Mouse (Mus musculus) adrenal gland, postnatal 10 days (tissue): ENCODE results near the gene Nln. TPM values are rescaled to one million over a fixed set of nuclear protein-coding genes. Genes with fewer than 3 reads are reported as not detected.

Experiments
- DNase-seq: peaks from one replicate; pipeline ENCODE4 v3.0.0; 2021; ENCODE audit warnings: mixed read lengths
- total RNA-seq, 2 experiments: library from RNA; stranded (reverse); gene quantifications; 2 replicates each; pipeline ENCODE4 v1.2.3; 2021

Gene Nln
- total RNA-seq, 2 experiments from 2014 or later, result 27.2 to 28.4 TPM

DNA sequence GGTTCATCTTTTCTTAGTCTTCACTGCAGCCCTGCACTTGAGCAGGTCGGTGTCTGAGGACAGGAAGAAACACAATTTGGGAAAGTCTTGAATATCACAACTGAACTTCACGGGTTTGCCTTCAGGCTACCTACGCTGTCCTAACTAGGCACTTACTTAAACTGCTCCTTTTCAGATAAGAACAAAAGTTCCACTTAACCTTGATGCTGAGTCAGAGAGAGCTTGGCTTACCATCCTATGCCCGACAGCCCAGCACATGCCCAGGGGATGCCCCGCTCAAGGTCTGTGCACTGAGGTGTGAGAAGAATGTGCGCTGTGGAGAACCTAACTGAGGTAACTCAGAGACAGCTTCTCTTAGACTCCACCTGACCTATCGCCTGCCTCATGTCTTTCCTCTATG lies 67.9 kb downstream of the Nln start:
- no peak for DNase-seq

DNA sequence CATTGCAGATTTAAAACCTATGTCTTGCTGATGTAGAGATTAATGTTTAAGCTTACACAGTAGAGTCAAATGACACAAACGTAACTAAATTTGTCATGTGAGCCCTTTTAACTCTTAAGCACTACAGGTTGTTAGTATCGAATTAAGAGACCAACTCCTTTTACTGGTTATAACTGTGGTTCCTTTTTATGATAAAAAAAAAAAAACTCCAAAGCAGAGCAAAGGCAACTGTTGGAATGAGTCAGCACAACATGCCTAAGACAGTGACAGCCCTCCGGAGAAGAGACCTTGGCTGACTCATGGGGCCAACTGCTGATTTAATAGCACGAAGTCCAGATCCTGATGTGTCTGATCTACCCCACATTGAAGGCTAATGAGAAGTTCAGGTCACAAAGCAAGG lies 68.5 kb downstream of the Nln start:
- DNase-seq, result peak; percentile 56

- DNase-seq, result no peak
These were observed 69.6 kb downstream of the Nln start for GRCm38 (mm10) chr13:104039861-104040260.

DNA sequence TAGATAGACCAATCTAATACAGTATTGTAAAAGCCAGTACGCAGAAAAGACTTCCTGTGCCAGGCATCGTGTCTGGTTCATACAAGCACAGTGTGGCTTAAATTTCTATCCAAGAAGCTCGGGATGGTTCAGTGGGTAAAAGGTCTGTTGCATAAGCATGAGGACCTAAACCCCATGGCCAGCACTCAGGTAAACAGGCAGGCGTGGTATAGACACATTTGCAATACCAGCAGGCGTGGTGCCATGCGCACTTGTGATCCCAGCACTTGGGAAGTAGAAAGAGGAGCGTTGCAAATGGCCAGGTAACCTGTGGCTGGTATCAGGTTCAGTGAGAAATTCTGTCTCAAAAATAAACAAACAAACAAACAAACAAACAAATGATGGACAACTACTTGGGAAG lies 70.5 kb downstream of the Nln start:
- DNase-seq, result no peak

GRCm38 (mm10) chr13:104038358-104038757 lies 71.1 kb downstream of the Nln start:
- DNase-seq, result no peak

- no peak for DNase-seq
These were observed 71.7 kb downstream of the Nln start for GRCm38 (mm10) chr13:104037531-104038290.

DNA sequence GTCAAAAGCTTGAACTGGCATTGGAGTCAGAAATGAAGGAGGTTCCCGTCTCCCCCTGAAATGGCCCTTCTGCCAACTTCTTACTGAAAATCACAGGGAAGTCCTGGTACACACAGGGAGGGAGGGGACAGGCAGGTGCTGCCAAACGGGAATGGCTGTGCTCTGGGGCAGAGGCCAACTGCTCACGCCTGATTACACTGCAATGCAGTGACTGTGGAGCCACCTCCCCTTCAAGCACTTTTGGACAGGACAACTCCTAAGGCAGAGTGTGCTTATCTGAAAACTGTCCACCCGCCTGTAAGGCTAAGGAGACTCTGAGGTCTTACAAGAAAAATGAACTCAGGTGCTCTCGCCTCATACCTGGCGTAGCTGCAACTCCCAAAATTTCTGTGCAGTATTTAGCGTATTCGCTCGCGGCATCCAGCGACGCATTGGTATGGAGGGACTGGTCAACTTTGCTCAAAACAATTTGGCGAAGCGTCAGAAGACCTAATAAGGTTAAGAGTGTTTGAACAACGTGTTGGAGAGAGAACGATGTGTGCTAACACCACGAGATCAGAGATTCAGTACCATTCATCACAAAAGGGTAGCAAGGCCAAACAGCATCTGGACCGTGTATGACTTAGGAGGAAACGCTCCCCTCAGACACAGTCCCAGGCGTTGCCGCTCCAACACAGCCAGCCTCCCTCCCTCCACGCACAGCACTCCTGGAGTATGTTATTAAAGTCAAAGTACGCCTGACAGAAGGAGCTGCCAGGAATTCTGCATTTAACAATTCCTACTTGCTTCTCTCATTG lies 72.7 kb downstream of the Nln start:
- DNase-seq, result peak; percentile 57

DNA sequence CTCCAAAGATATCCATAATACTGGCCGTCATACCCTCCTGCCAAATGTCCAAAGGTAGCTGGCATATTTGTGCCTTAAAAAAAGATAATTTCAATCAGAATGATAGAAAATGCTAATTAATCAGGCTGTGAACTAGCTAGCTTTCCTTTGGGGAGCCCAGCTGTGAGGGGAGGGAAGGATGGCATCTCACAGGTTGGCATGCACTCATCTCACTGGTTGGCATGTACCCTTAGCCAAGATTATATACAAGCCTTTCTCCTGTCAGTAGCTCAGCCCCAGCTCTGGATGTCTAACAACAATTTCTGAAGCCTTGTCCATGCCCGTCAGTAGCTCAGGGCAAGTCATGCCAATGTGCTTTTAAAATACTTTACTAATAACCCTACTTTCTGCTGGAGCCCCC lies 73.8 kb downstream of the Nln start:
- no peak for DNase-seq

DNA sequence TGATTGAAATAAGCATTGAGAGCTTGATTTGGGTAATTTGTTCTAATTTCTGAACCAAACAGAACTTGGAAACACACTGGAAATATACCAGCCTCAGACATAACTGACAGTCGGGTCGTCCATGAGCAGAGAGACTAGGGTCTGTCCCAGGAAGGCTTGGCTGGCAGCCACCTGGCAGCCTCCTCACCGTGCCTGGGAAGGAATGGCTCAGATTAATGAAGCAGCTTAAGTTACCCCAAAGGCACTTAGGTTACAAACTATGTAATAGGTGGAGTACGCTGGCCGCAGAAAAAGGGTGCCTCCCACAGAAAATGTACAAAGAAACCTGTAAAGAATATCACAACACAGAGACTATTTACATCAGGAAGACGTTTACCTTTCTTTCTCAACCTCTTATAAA lies 74.6 kb downstream of the Nln start:
- DNase-seq, result no peak

DNA sequence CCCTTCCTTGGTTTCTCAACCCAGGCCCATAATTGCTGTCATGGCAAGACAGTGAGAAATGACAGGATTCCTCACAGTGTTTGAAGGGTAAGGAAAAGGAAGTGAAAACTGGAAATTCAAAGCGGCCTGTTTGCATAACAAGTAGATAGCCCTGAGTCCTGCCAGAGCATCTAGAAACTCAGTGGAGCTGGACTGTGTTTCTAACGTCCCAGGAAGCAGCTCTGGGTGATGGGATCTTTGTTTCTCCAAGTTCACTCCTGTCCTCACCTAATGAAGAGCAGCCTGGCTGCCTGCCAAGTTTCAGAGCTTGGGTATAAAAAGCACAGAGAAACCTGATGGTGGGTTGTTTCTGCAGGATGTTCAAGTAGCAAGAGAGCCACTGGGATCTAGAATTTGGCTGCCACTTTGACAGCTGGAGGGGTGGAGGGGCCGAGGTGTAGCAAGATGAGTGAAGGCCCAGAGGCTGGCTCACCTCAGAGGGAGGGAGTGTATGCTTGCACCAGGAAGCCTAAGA lies 76.7 kb downstream of the Nln start:
- DNase-seq, result no peak

DNA sequence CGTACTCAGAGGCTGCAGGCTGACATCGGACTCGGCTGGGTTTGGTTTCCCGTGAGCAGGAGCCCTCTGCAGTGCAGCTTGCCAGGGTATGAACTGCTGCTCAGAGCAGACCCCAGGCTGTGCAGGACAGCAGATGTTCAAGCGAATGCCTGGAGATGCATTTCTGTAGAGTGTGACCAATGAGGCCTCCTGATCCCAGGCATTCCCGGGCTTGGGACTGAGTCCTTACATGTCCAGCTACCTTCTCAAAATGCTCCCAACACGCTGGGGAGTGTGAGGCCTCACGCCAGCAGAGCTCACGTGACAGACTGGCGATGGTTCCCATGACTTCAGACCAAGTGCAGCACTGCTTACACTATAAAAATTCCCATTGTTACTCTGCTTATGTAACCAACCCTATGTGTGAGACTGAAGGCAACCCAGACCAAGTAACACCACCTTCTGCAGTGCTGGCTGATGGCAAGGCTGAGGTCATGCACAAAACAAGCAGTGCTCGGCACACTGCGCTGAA lies 77.5 kb downstream of the Nln start:
- DNase-seq, result peak; percentile 56

- no peak for DNase-seq
These were observed 78.5 kb downstream of the Nln start for GRCm38 (mm10) chr13:104030956-104031355.

GRCm38 (mm10) chr13:104029511-104029910 lies 79.9 kb downstream of the Nln start:
- no peak for DNase-seq

- DNase-seq, result no peak
These were observed 80.3 kb downstream of the Nln start for GRCm38 (mm10) chr13:104029089-104029488.

- no peak for DNase-seq
These were observed 82.9 kb downstream of the Nln start for GRCm38 (mm10) chr13:104026525-104026924.

DNA sequence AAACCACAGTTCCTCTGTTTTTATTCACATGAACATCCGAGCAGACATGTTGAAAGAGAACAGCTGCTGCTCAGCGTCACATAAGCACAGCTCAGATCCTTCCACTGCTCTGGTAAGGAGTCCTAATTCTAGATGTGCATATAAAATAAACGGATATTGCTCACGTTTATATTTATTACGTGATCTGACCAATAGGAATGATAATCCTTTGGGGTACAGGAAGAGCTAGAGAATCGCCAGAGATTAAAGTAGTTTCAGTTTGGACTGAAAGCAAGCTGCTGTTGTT lies 83.8 kb downstream of the Nln start:
- DNase-seq, result no peak

DNA sequence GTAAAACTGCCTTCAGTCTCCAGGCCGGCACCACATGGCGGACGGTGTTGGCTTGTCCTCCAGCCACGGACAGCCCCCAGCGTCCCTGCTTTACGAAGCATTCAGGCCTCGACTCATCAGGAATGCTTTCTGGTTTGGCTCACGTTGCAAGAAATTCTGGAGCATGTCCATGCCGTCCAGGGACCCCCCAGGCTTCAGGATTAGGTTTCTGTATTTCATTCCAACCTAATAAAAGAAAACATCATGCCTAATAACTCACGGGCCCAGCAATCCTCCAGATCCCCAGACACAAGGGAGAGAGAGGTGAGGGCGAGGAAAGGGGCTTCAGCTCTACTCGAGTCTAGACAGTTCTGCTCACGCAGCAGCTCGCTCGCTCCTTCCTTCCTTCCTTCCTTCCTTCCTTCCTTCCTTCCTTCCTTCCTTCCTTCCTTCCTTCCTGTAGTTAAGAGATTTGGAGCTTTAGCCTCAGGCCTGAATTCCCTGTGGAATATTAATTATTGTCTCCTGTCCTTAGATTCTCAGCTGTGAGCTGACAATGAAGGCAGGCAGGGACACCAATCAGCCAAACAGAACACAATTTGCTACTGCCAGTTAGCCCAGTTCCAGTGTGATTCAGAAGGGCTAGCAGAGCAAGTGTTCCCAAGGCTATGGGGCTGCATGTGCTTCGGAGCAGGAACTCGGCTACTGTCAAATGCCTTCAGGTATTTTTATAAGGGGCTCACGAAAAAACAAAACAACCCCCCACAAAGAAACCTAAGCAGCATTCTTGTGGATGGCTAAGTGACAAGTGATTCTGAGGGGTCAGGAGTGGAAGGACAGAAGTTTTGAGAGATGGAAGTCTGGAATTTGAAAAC lies 84.3 kb downstream of the Nln start:
- DNase-seq, result no peak

DNA sequence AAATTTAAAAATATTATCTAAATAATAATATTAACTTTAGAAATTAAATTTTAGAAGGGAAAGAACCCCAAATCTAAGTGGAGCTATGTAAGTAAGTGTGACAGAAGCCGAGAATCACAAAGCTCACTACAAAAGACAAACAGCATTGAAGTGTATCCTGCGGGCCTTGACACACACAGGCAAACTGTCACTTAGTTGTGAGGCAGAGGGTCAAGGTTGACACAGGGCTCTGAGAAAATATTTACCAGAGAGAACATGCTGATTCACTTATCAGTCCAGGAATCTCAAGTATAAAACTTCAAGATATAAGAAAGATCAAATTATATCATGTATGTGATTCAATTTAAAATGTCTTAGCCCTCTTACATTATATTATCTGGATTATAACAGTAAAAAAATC lies 85.1 kb downstream of the Nln start:
- DNase-seq, result no peak

- no peak for DNase-seq
These were observed 86.0 kb downstream of the Nln start for GRCm38 (mm10) chr13:104023356-104023911.

GRCm38 (mm10) chr13:104018466-104019076 lies 90.8 kb downstream of the Nln start:
- no peak for DNase-seq

- no peak for DNase-seq
These were observed 93.9 kb downstream of the Nln start for GRCm38 (mm10) chr13:104015246-104016105.
